Mouse (Mus musculus) liver, postnatal 0 days (tissue): ENCODE results near the gene Clec3a.

Source experiments
- CTCF ChIP-seq: sonication (generic); IDR thresholded peaks from 2 replicates; pipeline ENCODE4 v1.5.1; 2016; ENCODE audit warnings: antibody characterized with exemption, low read depth
- EP300 ChIP-seq: IDR thresholded peaks from 2 replicates; pipeline ENCODE4 v1.6.1; 2016; ENCODE audit warnings: antibody characterized with exemption, low read depth, mild to moderate bottlenecking

- TF ChIP-seq CTCF (peak; percentile 75), EP300 (no peak)
These were observed 23.7 kb downstream of the Clec3a start for GRCm38 (mm10) chr8:114441616-114442015.
